Mouse (Mus musculus) Patski (cell line): ENCODE results near the gene Acvrl1. TPM values are rescaled to one million over a fixed set of nuclear protein-coding genes. Genes with fewer than 3 reads are reported as not detected.
"Not testable (repeated sequence)": the region's sequence is repeated elsewhere in the genome, so short reads cannot be mapped to it uniquely, and the experiment has no call there.

Experiments
- ATAC-seq: fragments of 100-300 bp; one replicate; pipeline ENCODE4 v1.8.0; 2021
- CTCF ChIA-PET: fragments of 350-600 bp; sonication (Branson Sonifier 250); formaldehyde crosslinking; loops from one replicate; lab custom pipeline; 2022; ENCODE audit warnings: inconsistent platforms; lab: Charles Lee
- POLR2A ChIA-PET: fragments of 350-600 bp; sonication (Branson Sonifier 250); formaldehyde crosslinking; loops from one replicate; lab custom pipeline; 2022; ENCODE audit warnings: antibody characterized with exemption, inconsistent platforms; lab: Charles Lee
- DNase-seq: peaks from one replicate; pipeline ENCODE4 v3.0.0-alpha.2; 2011; ENCODE audit warnings: low read depth, low spot score
- H3K27me3 ChIP-seq: fragments of 371-371 bp; one replicate; pipeline ENCODE4 v1.5.1; 2021
- CTCF ChIP-seq: fragments of 100-300 bp; IDR thresholded peaks from one replicate; pipeline ENCODE4 v1.5.1; 2021
- in situ Hi-C: fragments of 300-500 bp; cut with MboI; formaldehyde crosslinking; loops from 3 replicates; pipeline ENCODE4 v1.11.1; 2018; ENCODE audit warnings: low pct_unique_long_range_greater_than_20kb, mixed read lengths
- polyA plus RNA-seq: library from polyadenylated mRNA; unstranded; gene quantifications from one replicate; pipeline ENCODE4 v1.2.3, GENCODE M21; 2021

The Acvrl1 gene
- polyA plus RNA-seq, 1 experiment from 2014 or later: not detected

GRCm38 (mm10) chr15:101107906-101108671, 20.2 kb upstream of the Acvrl1 start:
- DNase-seq: no peak
- in situ Hi-C loops: no loop called here
- CTCF ChIA-PET: no interaction called here
- no peak for ATAC-seq
- H3K27me3 ChIP-seq: no peaks in the 10 kb centered on the region
- no peak for TF ChIP-seq CTCF
- POLR2A ChIA-PET: interaction anchor here (0.6 kb wide), 1 partner anchor 49 kb away, joined by 9 read pairs; no protein-coding TSS in a partner anchor

GRCm38 (mm10) chr15:101113176-101113575, 15.1 kb upstream of the Acvrl1 start:
- no peak for TF ChIP-seq CTCF
- CTCF ChIA-PET: interaction anchor here (1.4 kb wide), 1 partner anchor 26 kb away, joined by 3 read pairs; no protein-coding TSS in a partner anchor
- ATAC-seq (no peak), DNase-seq (no peak)
- in situ Hi-C loops: no loop called here
- H3K27me3 ChIP-seq: no peaks in the 10 kb centered on the region
- POLR2A ChIA-PET: no interaction called here

GRCm38 (mm10) chr15:101113778-101114177, 14.5 kb upstream of the Acvrl1 start:
- DNase-seq, ATAC-seq, CTCF ChIA-PET, POLR2A ChIA-PET, in situ Hi-C loops, H3K27me3 ChIP-seq: not testable (repeated sequence)
- TF ChIP-seq CTCF: peak; percentile 33

GRCm38 (mm10) chr15:101115511-101116110, 12.7 kb upstream of the Acvrl1 start, which contains the start of gene Ankrd33:
Ankrd33 (plus strand) TSS chr15:101115755.
- ATAC-seq (no peak), DNase-seq (no peak)
- H3K27me3 ChIP-seq: no peaks in the 10 kb centered on the region
- in situ Hi-C loops: no loop called here
- CTCF ChIA-PET: interaction anchor here (1.1 kb wide), 1 partner anchor 10 kb away, joined by 3 read pairs; no protein-coding TSS in a partner anchor
- POLR2A ChIA-PET: no interaction called here
- TF ChIP-seq CTCF: no peak

GRCm38 (mm10) chr15:101118399-101119125, 9.8 kb upstream of the Acvrl1 start:
- POLR2A ChIA-PET: no interaction called here
- CTCF ChIA-PET: interaction anchor here (0.6 to 0.9 kb wide), 2 partner anchors 8 to 63 kb away, joined by 3 read pairs; no protein-coding TSS in a partner anchor
- no peak for ATAC-seq
- TF ChIP-seq CTCF: no peak
- no peaks in the 10 kb centered on the region for H3K27me3 ChIP-seq
- in situ Hi-C loops: no loop called here
- DNase-seq: no peak

- POLR2A ChIA-PET: no interaction called here
- TF ChIP-seq CTCF: no peak
- ATAC-seq (no peak), DNase-seq (no peak)
- in situ Hi-C loops: no loop called here
- CTCF ChIA-PET: interaction anchor here (1.7 kb wide), 1 partner anchor 76 kb away, joined by 4 read pairs; no protein-coding TSS in a partner anchor
- no peaks in the 10 kb centered on the region for H3K27me3 ChIP-seq
Measured at GRCm38 (mm10) chr15:101121411-101122289, 6.7 kb upstream of the Acvrl1 start.

- TF ChIP-seq CTCF: no peak
- CTCF ChIA-PET: interaction anchor here (1.7 kb wide), 1 partner anchor 76 kb away, joined by 4 read pairs; no protein-coding TSS in a partner anchor
- no peaks in the 10 kb centered on the region for H3K27me3 ChIP-seq
- ATAC-seq: no peak
- POLR2A ChIA-PET: no interaction called here
- in situ Hi-C loops: no loop called here
- DNase-seq: no peak
Measured at GRCm38 (mm10) chr15:101122290-101122589, 6.1 kb upstream of the Acvrl1 start.

- CTCF ChIA-PET: no interaction called here
- ATAC-seq (no peak), DNase-seq (no peak)
- no peaks in the 10 kb centered on the region for H3K27me3 ChIP-seq
- in situ Hi-C loops: no loop called here
- POLR2A ChIA-PET: no interaction called here
- no peak for TF ChIP-seq CTCF
Measured at GRCm38 (mm10) chr15:101123202-101123601, 5.1 kb upstream of the Acvrl1 start.

GRCm38 (mm10) chr15:101125561-101125960, 2.8 kb upstream of the Acvrl1 start:
- in situ Hi-C loops: no loop called here
- ChIA-PET CTCF (interaction anchor here (1.0 kb wide), 1 partner anchor 16 kb away, joined by 3 read pairs; no protein-coding TSS in a partner anchor), POLR2A (interaction anchor here (1.6 kb wide), 1 partner anchor 8 kb away, joined by 3 read pairs; no protein-coding TSS in a partner anchor)
- ATAC-seq: no peak
- no peak for DNase-seq
- TF ChIP-seq CTCF: no peak
- H3K27me3 ChIP-seq: peaks cover 7% of the 10 kb centered on the region
